Mouse (Mus musculus): ENCODE data around the gene Cnn3. TPM values are rescaled to one million over a fixed set of nuclear protein-coding genes. Genes with fewer than 3 reads are reported as not detected.

Gene Cnn3
- polyA plus RNA-seq, 1 experiment from 2014 or later, result 944 TPM

GRCm38 (mm10) chr3:121439623-121440161 lies 13.4 kb downstream of the Cnn3 start:
- Histone ChIP-seq H3K4me2 (replicated peaks) (no peak overlapping the region), H3K4me3 (no peak overlapping the region), H3K9me3 (peaks cover 5% of the 10 kb centered on the region; the same call in 1 of the 2 replicates), H3K4me1 (peaks cover 80% of the 10 kb centered on the region), H3K36me3 (peaks cover 54% of the 10 kb centered on the region), H3K27ac (no peak overlapping the region), H3K9ac (no peak overlapping the region), H3K27me3 (no peaks in the 10 kb centered on the region)
- WGBS, result 75% methylated on average over 11 of the region's 11 CpGs
- ATAC-seq (ENCODE audit: low FRiP score, low read depth), result no peak

GRCm38 (mm10) chr3:121441504-121441903 lies 15.2 kb downstream of the Cnn3 start:
- no peaks in the 10 kb centered on the region for H3K27me3 ChIP-seq
- 93% methylated on average over 12 of the region's 12 CpGs for WGBS
- H3K4me2 ChIP-seq (replicated peaks), result no peak overlapping the region
- no peak overlapping the region for H3K27ac ChIP-seq
- H3K36me3 ChIP-seq, result peaks cover 57% of the 10 kb centered on the region
- no peak for ATAC-seq (ENCODE audit: low FRiP score, low read depth)
- no peak overlapping the region for H3K9ac ChIP-seq
- H3K9me3 ChIP-seq, result peaks cover 9% of the 10 kb centered on the region; the same call in 1 of the 2 replicates
- H3K4me1 ChIP-seq, result peaks cover 64% of the 10 kb centered on the region
- H3K4me3 ChIP-seq, result no peak overlapping the region

- Histone ChIP-seq H3K4me1 (peaks cover 57% of the 10 kb centered on the region), H3K36me3 (peaks cover 57% of the 10 kb centered on the region), H3K27me3 (no peaks in the 10 kb centered on the region), H3K27ac (no peak overlapping the region), H3K4me3 (no peak overlapping the region), H3K4me2 (replicated peaks) (no peak overlapping the region), H3K9me3 (peaks cover 9% of the 10 kb centered on the region; the same call in 1 of the 2 replicates), H3K9ac (no peak overlapping the region)
- no peak for ATAC-seq (ENCODE audit: low FRiP score, low read depth)
- WGBS, result 93% methylated on average over 5 of the region's 5 CpGs
These were observed 16.0 kb downstream of the Cnn3 start for GRCm38 (mm10) chr3:121442288-121442687.

GRCm38 (mm10) chr3:121443861-121444271 lies 17.6 kb downstream of the Cnn3 start:
- 86% methylated on average over 4 of the region's 4 CpGs for WGBS
- Histone ChIP-seq H3K4me1 (peaks cover 54% of the 10 kb centered on the region), H3K9me3 (peaks cover 9% of the 10 kb centered on the region; the same call in 1 of the 2 replicates), H3K4me2 (replicated peaks) (no peak overlapping the region), H3K4me3 (no peak overlapping the region), H3K9ac (no peak overlapping the region), H3K27ac (no peak overlapping the region), H3K27me3 (no peaks in the 10 kb centered on the region), H3K36me3 (peaks cover 56% of the 10 kb centered on the region)
- ATAC-seq (ENCODE audit: low FRiP score, low read depth), result no peak

- Histone ChIP-seq H3K4me1 (peaks cover 52% of the 10 kb centered on the region), H3K27ac (no peak overlapping the region), H3K36me3 (peaks cover 56% of the 10 kb centered on the region), H3K4me2 (replicated peaks) (no peak overlapping the region), H3K9me3 (peaks cover 9% of the 10 kb centered on the region; the same call in 1 of the 2 replicates), H3K27me3 (no peaks in the 10 kb centered on the region), H3K4me3 (no peak overlapping the region), H3K9ac (no peak overlapping the region)
- WGBS, result 96% methylated on average over 6 of the region's 6 CpGs
- ATAC-seq (ENCODE audit: low FRiP score, low read depth), result no peak
These were observed 18.1 kb downstream of the Cnn3 start for GRCm38 (mm10) chr3:121444414-121444813.

GRCm38 (mm10) chr3:121446454-121446853 lies 20.2 kb downstream of the Cnn3 start:
- Histone ChIP-seq H3K27me3 (no peaks in the 10 kb centered on the region), H3K27ac (no peak overlapping the region), H3K4me2 (replicated peaks) (no peak overlapping the region), H3K9ac (no peak overlapping the region), H3K4me3 (no peak overlapping the region), H3K9me3 (peaks cover 9% of the 10 kb centered on the region; the same call in 1 of the 2 replicates), H3K4me1 (peaks cover 39% of the 10 kb centered on the region), H3K36me3 (peaks cover 69% of the 10 kb centered on the region)
- no peak for ATAC-seq (ENCODE audit: low FRiP score, low read depth)
- 80% methylated on average over 8 of the region's 8 CpGs for WGBS

GRCm38 (mm10) chr3:121448029-121448468 lies 21.8 kb downstream of the Cnn3 start:
- H3K27me3 ChIP-seq, result no peaks in the 10 kb centered on the region
- ATAC-seq (ENCODE audit: low FRiP score, low read depth), result no peak
- 43% methylated on average over 11 of the region's 11 CpGs for WGBS
- H3K27ac ChIP-seq, result no peak overlapping the region
- no peak overlapping the region for H3K4me3 ChIP-seq
- H3K9me3 ChIP-seq, result peaks cover 9% of the 10 kb centered on the region; the same call in 1 of the 2 replicates
- peaks cover 29% of the 10 kb centered on the region for H3K4me1 ChIP-seq
- H3K9ac ChIP-seq, result no peak overlapping the region
- peaks cover 69% of the 10 kb centered on the region for H3K36me3 ChIP-seq
- no peak overlapping the region for H3K4me2 ChIP-seq (replicated peaks)

- peaks cover 24% of the 10 kb centered on the region for H3K4me1 ChIP-seq
- H3K4me2 ChIP-seq (replicated peaks), result no peak overlapping the region
- 69% methylated on average over 8 of the region's 8 CpGs for WGBS
- H3K4me3 ChIP-seq, result no peak overlapping the region
- no peaks in the 10 kb centered on the region for H3K27me3 ChIP-seq
- ATAC-seq (ENCODE audit: low FRiP score, low read depth), result no peak
- no peak overlapping the region for H3K27ac ChIP-seq
- peaks cover 9% of the 10 kb centered on the region; the same call in 1 of the 2 replicates for H3K9me3 ChIP-seq
- H3K36me3 ChIP-seq, result peaks cover 64% of the 10 kb centered on the region
- H3K9ac ChIP-seq, result no peak overlapping the region
These were observed 22.3 kb downstream of the Cnn3 start for GRCm38 (mm10) chr3:121448606-121449005.

GRCm38 (mm10) chr3:121449527-121449926 lies 23.2 kb downstream of the Cnn3 start:
- no peak overlapping the region for H3K27ac ChIP-seq
- 80% methylated on average over 8 of the region's 8 CpGs for WGBS
- H3K4me3 ChIP-seq, result no peak overlapping the region
- H3K27me3 ChIP-seq, result no peaks in the 10 kb centered on the region
- no peak overlapping the region for H3K4me2 ChIP-seq (replicated peaks)
- H3K9me3 ChIP-seq, result peaks cover 6% of the 10 kb centered on the region; the same call in 1 of the 2 replicates
- H3K36me3 ChIP-seq, result peaks cover 64% of the 10 kb centered on the region
- ATAC-seq (ENCODE audit: low FRiP score, low read depth), result no peak
- H3K4me1 ChIP-seq, result peaks cover 19% of the 10 kb centered on the region
- no peak overlapping the region for H3K9ac ChIP-seq

- no peak overlapping the region for H3K4me2 ChIP-seq (replicated peaks)
- H3K9ac ChIP-seq, result no peak overlapping the region
- no peaks in the 10 kb centered on the region for H3K27me3 ChIP-seq
- H3K9me3 ChIP-seq, result no peaks in the 10 kb centered on the region
- H3K4me3 ChIP-seq, result no peak overlapping the region
- H3K36me3 ChIP-seq, result peaks cover 75% of the 10 kb centered on the region
- WGBS, result 78% methylated on average over 10 of the region's 10 CpGs
- H3K4me1 ChIP-seq, result peaks cover 19% of the 10 kb centered on the region
- H3K27ac ChIP-seq, result no peak overlapping the region
- no peak for ATAC-seq (ENCODE audit: low FRiP score, low read depth)
These were observed 25.1 kb downstream of the Cnn3 start for GRCm38 (mm10) chr3:121451404-121451803.

GRCm38 (mm10) chr3:121458545-121459492 lies 32.5 kb downstream of the Cnn3 start:
- 73% methylated on average over 14 of the region's 14 CpGs for WGBS
- no peak overlapping the region; the same call in 1 of the 2 replicates for H3K27ac ChIP-seq
- no peak for ATAC-seq (ENCODE audit: low FRiP score, low read depth)

More at GRCm38 (mm10) chr3:121458545-121459492, 32.5 kb downstream of the Cnn3 start:
- H3K27me3 ChIP-seq, result no peaks in the 10 kb centered on the region
- H3K4me2 ChIP-seq (replicated peaks), result no peak overlapping the region
- peaks cover 12% of the 10 kb centered on the region for H3K4me1 ChIP-seq
- no peak overlapping the region for H3K4me3 ChIP-seq
- H3K9ac ChIP-seq, result no peak overlapping the region
- no peaks in the 10 kb centered on the region for H3K9me3 ChIP-seq
- H3K36me3 ChIP-seq, result peaks cover 74% of the 10 kb centered on the region

Measured in limb, embryonic 13.5 days (tissue).